Mouse (Mus musculus) adrenal gland, adult 8-10 months (tissue): ENCODE measurements around the gene Vti1a. TPM values are rescaled to one million over a fixed set of nuclear protein-coding genes. Genes with fewer than 3 reads are reported as not detected.

ENCODE experiments used
- DNase-seq: peaks from one replicate; pipeline ENCODE4 v3.0.0; 2022
- total RNA-seq, 4 experiments: library from RNA; stranded (reverse); gene quantifications; 2 replicates each; pipeline ENCODE4 v1.2.4; 2022

The Vti1a gene
- total RNA-seq, 4 experiments from 2014 or later = 38.6 to 56.3 (median 41.6) TPM

GRCm38 (mm10) chr19:55381343-55381742, 65.2 kb downstream of the Vti1a start:
- no peak for DNase-seq

GRCm38 (mm10) chr19:55382745-55383144, 66.7 kb downstream of the Vti1a start:
- DNase-seq = no peak

- no peak for DNase-seq
Measured at GRCm38 (mm10) chr19:55384634-55385033, 68.5 kb downstream of the Vti1a start.

DNA sequence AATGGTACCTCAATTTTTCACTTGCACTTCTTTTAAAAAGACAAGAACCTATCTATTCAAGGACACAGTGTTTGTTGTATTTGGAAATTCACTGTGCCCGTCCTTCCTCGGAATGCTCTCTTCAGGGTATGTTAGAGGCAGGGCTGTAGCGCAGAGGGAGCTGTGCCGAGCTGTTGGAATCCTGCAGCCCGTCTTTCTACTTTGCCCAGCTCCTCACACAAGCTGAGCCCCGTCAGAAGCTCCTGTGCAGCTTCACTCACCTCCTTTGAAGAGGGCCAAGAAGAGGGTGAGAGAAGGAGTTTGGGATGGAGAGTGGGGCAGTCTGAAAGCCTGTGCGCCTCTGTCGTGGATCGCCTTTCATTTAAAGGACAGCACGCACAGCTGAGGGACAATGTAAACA, 72.9 kb downstream of the Vti1a start:
- no peak for DNase-seq

GRCm38 (mm10) chr19:55390323-55390722, 74.2 kb downstream of the Vti1a start:
- DNase-seq = no peak

GRCm38 (mm10) chr19:55401638-55402037, 85.5 kb downstream of the Vti1a start:
- no peak for DNase-seq

GRCm38 (mm10) chr19:55408486-55408885, 92.4 kb downstream of the Vti1a start:
- no peak for DNase-seq

GRCm38 (mm10) chr19:55411415-55411814, 95.3 kb downstream of the Vti1a start:
- DNase-seq = no peak

- no peak for DNase-seq
Measured at GRCm38 (mm10) chr19:55411894-55412293, 95.8 kb downstream of the Vti1a start.

GRCm38 (mm10) chr19:55414050-55414449, 98.0 kb downstream of the Vti1a start:
- peak; percentile 23 for DNase-seq

DNA sequence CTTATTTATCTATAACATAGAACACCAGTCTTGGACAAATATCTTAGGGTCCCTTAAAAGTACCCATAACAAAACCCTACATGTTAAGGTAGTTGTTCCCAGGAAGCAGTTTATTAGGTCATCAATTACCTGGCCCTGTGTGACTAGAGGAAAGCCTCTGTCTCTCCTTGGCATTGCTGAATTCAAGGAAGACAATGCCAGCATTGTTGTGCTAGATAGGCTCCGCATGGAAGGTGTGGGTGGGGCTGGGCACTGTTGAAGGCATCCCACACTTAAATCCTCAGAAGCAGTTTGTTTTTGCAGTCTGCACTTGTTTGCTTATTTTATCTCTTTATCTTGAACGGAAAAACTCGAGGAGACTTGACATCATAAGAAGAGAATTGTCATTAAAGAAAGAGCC, 102.7 kb downstream of the Vti1a start:
- DNase-seq = no peak

- no peak for DNase-seq
Measured at GRCm38 (mm10) chr19:55419961-55420360, 103.9 kb downstream of the Vti1a start.

DNA sequence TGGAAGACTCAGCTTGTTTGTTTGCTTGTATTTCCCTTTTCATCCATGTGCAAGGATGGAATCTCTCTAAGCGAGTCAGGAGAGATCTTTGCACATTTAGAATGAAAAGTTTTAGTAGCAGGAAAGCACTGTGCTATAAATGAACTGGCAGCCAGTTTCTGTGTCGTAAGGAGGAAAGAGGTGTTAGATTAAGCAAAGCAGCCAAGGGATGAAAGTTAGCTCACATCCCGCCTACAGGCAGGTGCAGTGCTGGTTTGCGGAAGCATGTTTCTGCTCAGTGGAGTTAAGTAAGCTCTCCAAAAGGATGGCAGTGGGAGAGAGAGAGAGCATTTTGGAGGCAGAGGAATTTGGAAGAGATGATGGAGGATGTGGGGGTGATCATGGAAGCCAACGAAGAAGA, 105.7 kb downstream of the Vti1a start:
- DNase-seq = no peak

GRCm38 (mm10) chr19:55422311-55423064, 106.4 kb downstream of the Vti1a start:
- no peak for DNase-seq

DNA sequence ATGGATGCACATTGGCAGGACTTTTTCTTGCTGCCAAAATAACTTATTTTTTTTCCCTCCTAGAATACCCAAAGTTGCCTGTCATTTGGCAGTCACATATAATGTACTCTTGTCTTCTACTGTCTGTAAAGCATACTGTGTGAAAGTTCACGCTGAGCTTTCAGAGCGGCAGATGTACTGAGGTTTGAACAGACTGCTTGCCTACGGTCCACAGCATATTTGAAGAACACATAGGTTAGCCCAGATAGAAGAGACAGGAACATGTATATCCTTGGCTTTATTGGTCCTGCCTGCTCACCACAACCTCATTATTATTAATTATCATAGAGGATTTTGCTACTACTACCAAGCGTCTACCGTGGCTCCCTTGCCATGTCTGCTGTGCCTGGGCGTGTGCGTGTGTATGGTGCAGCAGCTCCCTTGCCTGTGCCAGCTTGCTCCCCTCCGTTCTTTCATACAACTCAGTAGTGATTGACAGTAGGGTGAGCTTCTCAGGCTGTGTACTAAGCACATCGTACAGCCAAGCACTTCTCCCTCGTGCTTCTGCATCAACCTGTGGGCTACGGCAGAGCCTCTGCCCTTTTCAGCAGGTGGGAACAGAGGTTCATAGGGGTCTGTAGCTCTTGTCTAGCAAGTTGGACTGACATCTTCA, 107.1 kb downstream of the Vti1a start:
- DNase-seq = no peak

DNA sequence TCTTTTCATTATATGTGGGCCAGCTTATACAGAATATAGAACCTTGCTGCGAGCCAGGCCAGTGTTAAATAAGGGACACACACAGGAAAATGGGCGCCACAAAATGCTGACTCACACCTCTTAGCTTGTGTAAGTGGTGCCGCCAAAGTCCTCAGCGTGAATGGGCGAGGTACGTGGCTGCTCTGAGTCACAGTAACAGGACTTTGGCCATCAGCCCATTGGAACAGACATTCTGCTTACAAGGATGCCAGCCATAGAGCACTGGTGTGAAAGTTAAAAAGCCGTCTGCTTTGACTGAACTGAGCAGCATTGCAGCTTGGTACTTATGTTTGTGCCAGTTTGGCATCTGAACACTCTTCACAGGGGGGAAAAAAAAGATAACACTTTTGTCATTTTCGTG, 107.9 kb downstream of the Vti1a start:
- peak; percentile 82 for DNase-seq

GRCm38 (mm10) chr19:55424507-55424906, 108.4 kb downstream of the Vti1a start:
- DNase-seq = no peak

DNA sequence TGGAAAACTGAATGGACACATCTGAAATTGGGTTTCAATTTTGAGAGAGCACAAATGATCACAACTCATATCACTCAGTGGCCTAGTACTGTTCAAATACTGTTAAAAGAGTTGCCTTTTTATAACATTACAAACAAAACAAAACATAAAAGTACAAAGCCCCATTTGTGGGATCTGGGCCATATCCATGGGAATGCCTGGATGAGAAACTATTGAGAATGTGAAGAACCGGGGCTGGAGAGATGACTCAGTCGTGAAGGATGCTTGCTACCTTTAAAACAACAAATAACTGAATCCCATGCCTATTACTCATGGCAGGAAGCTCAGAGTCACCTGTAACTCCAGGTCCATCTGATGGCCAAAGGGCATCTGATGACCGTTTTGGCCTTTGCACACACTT, 124.2 kb downstream of the Vti1a start:
- DNase-seq = no peak

- no peak for DNase-seq
Measured at GRCm38 (mm10) chr19:55443618-55444017, 127.5 kb downstream of the Vti1a start.

DNA sequence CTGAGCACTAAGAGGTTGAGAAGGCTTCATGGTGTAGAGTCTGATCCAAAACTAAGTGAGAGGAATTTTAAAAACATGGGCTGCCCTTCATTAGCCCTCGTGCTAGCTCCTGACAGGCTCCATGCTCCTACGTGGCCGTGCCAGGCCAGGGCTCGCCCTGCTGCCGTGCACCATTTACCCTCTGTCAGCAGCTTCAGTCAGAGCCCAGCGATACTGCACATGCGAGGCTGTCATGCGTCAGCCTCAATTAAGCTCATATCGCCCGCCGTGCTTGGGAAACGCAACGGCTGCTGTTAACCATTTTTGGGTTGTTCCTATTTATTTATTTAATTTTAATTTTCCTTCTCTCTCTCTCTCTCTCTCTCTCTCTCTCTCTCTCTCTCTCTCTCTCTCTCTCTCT, 133.0 kb downstream of the Vti1a start:
- DNase-seq = no peak

- DNase-seq = no peak
Measured at GRCm38 (mm10) chr19:55449506-55449905, 133.4 kb downstream of the Vti1a start.

DNA sequence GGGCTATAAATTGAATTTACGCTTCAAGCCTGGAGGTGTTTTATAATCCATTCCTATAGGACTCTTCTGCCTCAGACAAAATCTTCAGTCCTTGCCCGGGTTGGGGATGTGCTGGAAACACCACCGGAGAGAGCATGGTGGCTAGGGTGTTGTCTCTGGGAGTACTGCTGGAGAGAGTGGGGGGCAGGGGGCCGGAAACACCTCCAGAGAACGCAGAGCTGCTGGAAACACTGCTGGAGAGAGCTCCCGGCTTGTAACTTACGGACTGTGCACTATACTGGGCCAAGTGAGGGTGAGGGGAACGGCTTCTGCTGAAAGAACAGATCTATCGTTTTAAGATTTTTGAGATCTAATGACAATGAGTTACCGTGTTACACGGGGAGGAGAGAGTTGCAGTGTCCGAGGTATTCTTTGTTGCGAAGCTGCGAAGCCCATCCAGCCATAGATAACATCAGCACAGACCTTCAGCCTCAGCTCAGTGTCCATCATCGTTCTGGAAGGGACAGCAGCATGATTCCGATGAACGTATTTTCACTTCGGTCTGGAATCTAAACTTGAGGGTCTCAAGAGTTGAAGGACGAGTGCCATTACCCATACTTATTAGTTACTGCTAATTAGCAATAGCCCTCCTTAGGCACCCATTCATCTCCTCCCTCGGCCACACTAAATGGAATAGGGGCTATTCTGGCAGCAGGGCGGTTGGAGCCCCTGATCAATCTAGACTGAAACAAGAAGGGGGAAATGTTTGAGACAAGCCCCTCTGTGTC, 140.4 kb downstream of the Vti1a start:
- DNase-seq = no peak

GRCm38 (mm10) chr19:55461963-55462362, 145.9 kb downstream of the Vti1a start:
- no peak for DNase-seq
